Mouse (Mus musculus): ENCODE data around the gene Dach1. TPM values are rescaled to one million over a fixed set of nuclear protein-coding genes. Genes with fewer than 3 reads are reported as not detected.

Dach1 gene
- total RNA-seq, 1 experiment from 2014 or later = 36.8 TPM

GRCm38 (mm10) chr14:98113106-98113505 is 56.5 kb downstream of the Dach1 start:
- ATAC-seq (replicated peaks; ENCODE audit: low read depth, poor library complexity, severe bottlenecking) = no peak

GRCm38 (mm10) chr14:98109929-98110328 is 59.6 kb downstream of the Dach1 start:
- no peak for ATAC-seq (replicated peaks; ENCODE audit: low read depth, poor library complexity, severe bottlenecking)

GRCm38 (mm10) chr14:98108764-98109163 is 60.8 kb downstream of the Dach1 start:
- no peak for ATAC-seq (replicated peaks; ENCODE audit: low read depth, poor library complexity, severe bottlenecking)

GRCm38 (mm10) chr14:98106208-98106607 is 63.4 kb downstream of the Dach1 start:
- ATAC-seq (replicated peaks; ENCODE audit: low read depth, poor library complexity, severe bottlenecking) = no peak

GRCm38 (mm10) chr14:98104314-98104955 is 65.1 kb downstream of the Dach1 start:
- ATAC-seq (replicated peaks; ENCODE audit: low read depth, poor library complexity, severe bottlenecking) = no peak

- no peak for ATAC-seq (replicated peaks; ENCODE audit: low read depth, poor library complexity, severe bottlenecking)
Measured at GRCm38 (mm10) chr14:98095229-98095628, 74.3 kb downstream of the Dach1 start.

GRCm38 (mm10) chr14:98089246-98089645 is 80.3 kb downstream of the Dach1 start:
- ATAC-seq (replicated peaks; ENCODE audit: low read depth, poor library complexity, severe bottlenecking) = no peak

GRCm38 (mm10) chr14:98087355-98087754 is 82.2 kb downstream of the Dach1 start:
- no peak for ATAC-seq (replicated peaks; ENCODE audit: low read depth, poor library complexity, severe bottlenecking)

- ATAC-seq (replicated peaks; ENCODE audit: low read depth, poor library complexity, severe bottlenecking) = no peak
Measured at GRCm38 (mm10) chr14:98086794-98087193, 82.8 kb downstream of the Dach1 start.

GRCm38 (mm10) chr14:98085141-98085540 is 84.4 kb downstream of the Dach1 start:
- no peak for ATAC-seq (replicated peaks; ENCODE audit: low read depth, poor library complexity, severe bottlenecking)

- no peak for ATAC-seq (replicated peaks; ENCODE audit: low read depth, poor library complexity, severe bottlenecking)
Measured at GRCm38 (mm10) chr14:98084720-98085119, 84.8 kb downstream of the Dach1 start.

GRCm38 (mm10) chr14:98083419-98083818 is 86.1 kb downstream of the Dach1 start:
- ATAC-seq (replicated peaks; ENCODE audit: low read depth, poor library complexity, severe bottlenecking) = no peak

- no peak for ATAC-seq (replicated peaks; ENCODE audit: low read depth, poor library complexity, severe bottlenecking)
Measured at GRCm38 (mm10) chr14:98080014-98080413, 89.6 kb downstream of the Dach1 start.

- no peak for ATAC-seq (replicated peaks; ENCODE audit: low read depth, poor library complexity, severe bottlenecking)
Measured at GRCm38 (mm10) chr14:98077996-98078395, 91.6 kb downstream of the Dach1 start.

GRCm38 (mm10) chr14:98073421-98074080 is 96.0 kb downstream of the Dach1 start:
- no peak for ATAC-seq (replicated peaks; ENCODE audit: low read depth, poor library complexity, severe bottlenecking)

- no peak for ATAC-seq (replicated peaks; ENCODE audit: low read depth, poor library complexity, severe bottlenecking)
Measured at GRCm38 (mm10) chr14:98072647-98073420, 96.7 kb downstream of the Dach1 start.

- ATAC-seq (replicated peaks; ENCODE audit: low read depth, poor library complexity, severe bottlenecking) = no peak
Measured at GRCm38 (mm10) chr14:98071877-98072276, 97.7 kb downstream of the Dach1 start.

GRCm38 (mm10) chr14:98067273-98067905 is 102.2 kb downstream of the Dach1 start:
- peak; percentile 46; the same call in 1 of the 2 replicates for ATAC-seq (replicated peaks; ENCODE audit: low read depth, poor library complexity, severe bottlenecking)

GRCm38 (mm10) chr14:98064190-98064589 is 105.4 kb downstream of the Dach1 start:
- no peak for ATAC-seq (replicated peaks; ENCODE audit: low read depth, poor library complexity, severe bottlenecking)

- ATAC-seq (replicated peaks; ENCODE audit: low read depth, poor library complexity, severe bottlenecking) = no peak
Measured at GRCm38 (mm10) chr14:98049329-98049728, 120.2 kb downstream of the Dach1 start.

- no peak for ATAC-seq (replicated peaks; ENCODE audit: low read depth, poor library complexity, severe bottlenecking)
Measured at GRCm38 (mm10) chr14:98048403-98048802, 121.2 kb downstream of the Dach1 start.
